Mouse (Mus musculus): ENCODE measurements at regions not wholly inside any gene's neighbourhood (a gene's known extent, or its start where the extent isn't known, plus 50 kb on each side); places are given as distances from the start of the nearest gene placed in this dataset.

DNA sequence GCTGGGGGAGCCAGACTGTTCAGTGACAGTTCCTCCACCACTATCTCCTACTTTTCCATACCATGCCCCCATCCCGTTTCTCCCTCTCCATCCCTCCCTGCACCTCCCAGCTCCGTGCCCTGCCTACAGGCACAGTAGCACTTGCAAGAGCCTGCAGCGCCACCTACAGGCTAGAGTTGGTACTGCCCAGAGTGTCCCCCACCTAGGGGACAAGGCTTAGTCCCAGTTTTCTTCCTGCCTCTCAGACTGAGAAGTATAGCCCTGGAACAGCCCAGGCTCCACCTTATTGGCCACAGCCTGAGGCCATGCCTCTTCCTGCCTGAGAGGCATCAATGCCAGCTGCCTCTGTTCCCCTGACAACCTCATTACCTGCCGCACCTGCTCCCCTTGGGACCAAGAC lies 351.3 kb downstream of the Ptpru start:
- TF ChIP-seq EP300 (IDR thresholded peaks at IDR 0.05) (no peak), CTCF (IDR thresholded peaks at IDR 0.05) (peak; percentile 94)
